Mouse (Mus musculus) cerebellum, adult 8-10 months (tissue): ENCODE measurements around the gene Edem2.

ENCODE experiments used
- DNase-seq: peaks from one replicate; pipeline ENCODE4 v3.0.0; 2022

Gene Edem2

GRCm38 (mm10) chr2:155686572-155686971 is 42.7 kb downstream of the Edem2 start:
- DNase-seq, result no peak

- DNase-seq, result no peak
Observed at GRCm38 (mm10) chr2:155683821-155684220, 45.5 kb downstream of the Edem2 start.

GRCm38 (mm10) chr2:155683137-155683536 is 46.1 kb downstream of the Edem2 start:
- no peak for DNase-seq

GRCm38 (mm10) chr2:155681874-155682273 is 47.4 kb downstream of the Edem2 start:
- DNase-seq, result no peak

- DNase-seq, result no peak
Observed at GRCm38 (mm10) chr2:155681194-155681593, 48.1 kb downstream of the Edem2 start.

GRCm38 (mm10) chr2:155680591-155680990 is 48.7 kb downstream of the Edem2 start:
- DNase-seq, result no peak

GRCm38 (mm10) chr2:155679586-155680110 is 49.6 kb downstream of the Edem2 start:
- DNase-seq, result no peak

- no peak for DNase-seq
Observed at GRCm38 (mm10) chr2:155675118-155675517, 54.2 kb downstream of the Edem2 start.

- peak; percentile 58 for DNase-seq
Observed at GRCm38 (mm10) chr2:155673546-155673945, 55.7 kb downstream of the Edem2 start.

GRCm38 (mm10) chr2:155671236-155671635 is 58.0 kb downstream of the Edem2 start:
- no peak for DNase-seq

- no peak for DNase-seq
Observed at GRCm38 (mm10) chr2:155668461-155668860, 60.8 kb downstream of the Edem2 start.

GRCm38 (mm10) chr2:155667881-155668280 is 61.4 kb downstream of the Edem2 start:
- DNase-seq, result no peak

GRCm38 (mm10) chr2:155663910-155664460 is 65.3 kb downstream of the Edem2 start:
- DNase-seq, result no peak

- DNase-seq, result peak; percentile 61
Observed at GRCm38 (mm10) chr2:155663097-155663496, 66.2 kb downstream of the Edem2 start.

- no peak for DNase-seq
Observed at GRCm38 (mm10) chr2:155662390-155662789, 66.9 kb downstream of the Edem2 start.

GRCm38 (mm10) chr2:155655759-155656372 is 73.4 kb downstream of the Edem2 start:
- DNase-seq, result no peak

GRCm38 (mm10) chr2:155652618-155653017 is 76.7 kb downstream of the Edem2 start:
- DNase-seq, result no peak
